Mouse (Mus musculus) 3134 (cell line): ENCODE data around the gene Olfr955.

ENCODE experiments used
- DNase-seq: peaks from one replicate; pipeline ENCODE4 v3.0.0-alpha.2; 2011; ENCODE audit warnings: low spot score; ENCODE audit not compliant: insufficient read length; ENCODE audit errors: extremely low read depth

The Olfr955 gene

GRCm38 (mm10) chr9:39471844-39472243 lies at the start of gene Olfr955:
Olfr955 (minus strand) TSS chr9:39471944.
- no peak for DNase-seq

GRCm38 (mm10) chr9:39518595-39518994 lies 46.9 kb upstream of the Olfr955 start:
- no peak for DNase-seq

GRCm38 (mm10) chr9:39515531-39515930 lies 43.8 kb upstream of the Olfr955 start, which contains the start of gene Olfr957:
Olfr957 (minus strand) TSS chr9:39515809.
- no peak for DNase-seq

GRCm38 (mm10) chr9:39509412-39509811 lies 37.7 kb upstream of the Olfr955 start:
- no peak for DNase-seq

- no peak for DNase-seq
Observed at GRCm38 (mm10) chr9:39508998-39509397, 37.3 kb upstream of the Olfr955 start.

GRCm38 (mm10) chr9:39493895-39494294 lies 22.2 kb upstream of the Olfr955 start, which contains the start of gene Olfr44:
Olfr44 (minus strand) TSS chr9:39493995.
- no peak for DNase-seq

GRCm38 (mm10) chr9:39456401-39456800 lies 15.3 kb downstream of the Olfr955 start, which contains the start of gene Olfr954:
Olfr954 (plus strand) TSS chr9:39456701.
- DNase-seq, result no peak

- no peak for DNase-seq
Observed at GRCm38 (mm10) chr9:39427048-39427447, 44.7 kb downstream of the Olfr955 start, which contains the start of gene Olfr952. Olfr952 (minus strand) TSS chr9:39427148.
